Mouse (Mus musculus) heart, adult 11 months (tissue): ENCODE measurements around the gene Mrpl32.

ENCODE experiments used
- DNase-seq: peaks from one replicate; pipeline ENCODE4 v3.0.0; 2022

The Mrpl32 gene

DNA sequence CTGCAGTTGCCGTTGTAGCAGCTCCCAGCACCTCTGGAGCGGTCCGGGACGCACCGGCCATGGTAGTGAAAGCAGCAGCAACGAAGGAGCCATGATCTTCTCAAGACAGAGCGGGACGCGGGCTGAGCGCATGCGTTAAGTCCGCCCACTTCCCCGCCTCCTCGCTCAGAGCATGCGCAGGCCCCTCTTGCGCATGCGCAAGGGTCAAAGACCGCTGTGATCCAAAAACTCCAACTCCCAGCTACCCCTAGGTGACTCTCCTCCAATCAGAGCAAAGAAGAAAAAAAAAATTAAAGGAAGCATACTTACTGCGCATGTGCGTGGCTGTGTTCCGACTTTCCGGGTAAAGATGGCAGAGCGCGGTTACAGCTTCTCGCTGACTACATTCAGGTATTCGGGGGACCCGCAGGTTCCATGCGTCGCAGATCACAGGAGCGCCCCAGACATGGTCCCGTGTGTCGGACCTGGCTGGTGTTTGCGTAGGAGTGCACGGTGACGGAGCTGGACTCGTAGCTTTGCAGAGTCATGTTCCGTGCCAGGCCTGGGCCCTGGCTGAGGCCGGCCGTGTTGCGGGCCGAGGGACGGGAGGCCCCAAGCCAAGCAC is at the start of gene Mrpl32, which contains the start of gene Psma2:
Gene Mrpl32 (minus strand): TSS at position 240 of the 604 bp plus-strand sequence.
Gene Psma2 (plus strand): TSS at position 315 of the 604 bp plus-strand sequence.
- peak; percentile 100 for DNase-seq

- no peak for DNase-seq
Observed at GRCm38 (mm10) chr13:14649301-14649700, 36.3 kb upstream of the Mrpl32 start.

DNA sequence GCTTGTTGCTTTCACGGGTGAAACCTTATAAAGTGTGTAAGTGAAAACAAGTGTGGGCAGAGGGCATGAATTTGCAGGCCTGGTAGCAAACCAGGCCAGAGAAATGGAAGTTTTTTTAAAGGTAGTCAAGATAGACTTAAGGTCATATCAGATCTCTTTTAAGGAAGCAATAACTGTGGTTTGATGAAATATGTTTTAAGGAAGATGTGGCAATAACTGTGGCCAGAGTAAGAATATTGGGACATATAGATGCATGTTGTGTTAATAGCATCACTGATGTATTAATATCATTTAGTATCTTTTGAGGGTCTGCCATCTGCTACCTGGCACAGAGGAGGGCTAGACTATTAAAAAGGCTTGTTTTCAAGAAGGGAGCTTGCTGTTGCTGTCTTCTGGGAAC is 27.0 kb upstream of the Mrpl32 start:
- DNase-seq: no peak

DNA sequence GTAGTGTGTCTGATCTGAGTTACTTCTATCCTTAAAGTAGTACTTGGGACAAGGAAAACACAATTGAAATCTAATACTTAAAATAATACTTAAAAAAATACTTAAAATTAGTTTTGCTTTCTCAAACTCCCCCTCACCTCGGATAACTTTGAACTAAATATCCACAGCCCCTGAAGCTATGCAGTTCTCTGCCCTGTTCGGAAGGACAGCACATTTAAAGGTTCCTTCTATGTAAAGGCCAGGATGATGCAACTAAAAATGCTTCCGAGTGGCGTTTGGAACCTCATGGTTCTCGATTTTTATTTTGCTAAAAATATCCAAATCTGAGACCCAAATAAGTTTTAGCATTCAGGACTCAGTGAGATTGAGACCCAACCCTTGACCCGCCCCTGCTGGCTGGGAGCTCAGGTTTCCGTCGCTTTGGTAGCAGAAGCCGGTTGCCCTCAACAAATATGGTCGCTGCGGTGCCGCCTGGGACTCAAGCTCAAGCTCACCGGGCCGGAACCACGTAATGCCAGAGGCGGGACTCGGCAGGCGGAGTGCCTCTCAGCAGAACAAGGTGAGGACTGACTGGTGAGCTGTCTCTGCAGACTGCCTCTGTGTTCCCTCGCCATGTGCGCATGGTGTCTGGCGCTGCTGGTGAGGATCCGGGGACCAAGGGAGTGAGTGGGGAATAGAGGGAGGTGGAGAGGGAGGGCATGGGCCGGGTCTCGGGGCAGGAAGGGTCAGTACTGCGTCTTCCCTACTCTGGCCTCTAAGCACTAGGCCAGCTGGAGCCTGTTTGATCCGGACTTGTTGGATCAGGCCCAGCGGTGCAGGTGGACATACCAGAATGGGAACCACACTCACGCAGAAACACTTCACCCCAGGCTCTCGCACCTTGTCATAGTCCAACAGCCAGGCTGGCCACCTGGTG is 17.0 kb upstream of the Mrpl32 start, which contains the start of gene AW209491:
Gene AW209491 (plus strand): TSS at position 429 of the 916 bp plus-strand sequence.
- DNase-seq: peak; percentile 99

DNA sequence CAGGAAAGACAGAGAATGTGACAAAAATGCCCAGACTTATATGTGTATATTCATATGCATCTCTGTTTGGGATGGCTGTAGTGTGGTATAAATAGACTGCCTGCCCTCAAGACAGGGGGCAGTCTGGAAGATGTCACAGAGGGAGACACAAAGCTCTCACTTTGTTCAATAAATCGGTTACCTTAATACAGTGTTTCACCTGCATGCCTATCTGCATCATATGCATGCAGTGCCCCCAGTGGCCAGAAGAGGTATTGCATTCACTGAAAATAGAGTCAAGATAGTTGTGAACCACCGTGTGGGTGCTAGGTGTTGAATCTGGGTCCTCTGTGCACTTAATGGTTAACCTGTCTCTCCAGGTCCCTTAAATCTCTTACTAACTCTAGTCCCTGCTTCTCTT is 5.8 kb upstream of the Mrpl32 start:
- DNase-seq: peak; percentile 90

- no peak for DNase-seq
Observed at GRCm38 (mm10) chr13:14613553-14613952, 588 bp upstream of the Mrpl32 start.

GRCm38 (mm10) chr13:14612463-14612862 is 502 bp downstream of the Mrpl32 start:
- DNase-seq: no peak

DNA sequence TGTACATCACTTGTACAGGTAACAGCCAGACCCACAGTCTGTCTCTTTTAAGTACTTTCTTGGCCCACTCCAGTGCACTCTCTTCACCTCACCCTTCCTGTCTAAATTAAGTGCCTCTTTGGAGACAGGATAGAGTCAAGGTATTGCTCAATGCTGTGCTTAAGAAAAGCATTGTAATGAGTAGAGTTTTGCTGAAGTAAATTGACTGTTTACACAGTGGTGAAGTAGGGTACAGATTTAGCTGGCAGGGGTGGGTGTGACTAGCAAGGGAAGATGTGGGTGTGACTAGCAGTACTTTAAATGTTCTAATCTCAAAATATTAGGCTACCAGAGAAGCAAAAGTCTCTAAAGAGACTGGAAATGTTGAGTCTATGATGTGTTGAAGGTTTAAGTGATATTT is 5.3 kb downstream of the Mrpl32 start:
- no peak for DNase-seq

DNA sequence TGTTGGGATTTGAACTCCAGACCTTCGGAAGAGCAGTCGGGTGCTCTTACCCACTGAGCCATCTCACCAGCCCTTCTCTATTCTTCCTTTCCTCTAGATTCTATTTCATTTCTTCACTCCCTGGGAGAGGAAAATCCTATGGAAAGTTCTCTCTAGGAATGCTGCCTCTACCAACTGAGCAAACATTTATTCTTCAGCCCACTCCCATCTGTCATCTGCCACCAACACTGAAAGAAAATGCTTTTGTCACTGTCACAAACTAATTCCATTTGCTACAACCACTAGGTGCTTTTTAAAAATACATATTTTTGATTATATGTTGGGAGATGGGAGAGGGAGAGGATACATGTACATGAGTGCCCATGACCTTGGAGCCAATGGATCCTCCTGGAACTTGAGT is 10.2 kb downstream of the Mrpl32 start:
- DNase-seq: no peak

DNA sequence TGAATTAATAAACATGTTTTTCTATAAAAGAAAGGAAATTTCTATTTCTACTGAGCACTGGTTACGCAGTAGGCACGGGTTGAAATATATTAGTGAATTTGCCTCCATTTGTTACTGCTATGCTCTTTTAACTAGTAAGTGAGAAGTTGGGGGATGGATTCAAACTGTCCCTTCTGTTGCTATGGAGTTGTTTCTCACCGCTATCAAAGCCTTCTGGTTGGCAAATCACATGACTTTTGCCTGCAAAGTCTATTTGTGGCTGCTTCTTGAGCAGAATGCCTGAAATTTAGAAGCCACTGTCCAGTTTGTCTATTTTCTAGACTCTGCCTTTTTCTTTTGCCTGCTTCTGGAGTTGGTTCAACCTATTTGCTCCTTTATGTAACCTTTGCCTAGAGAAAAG is 32.6 kb downstream of the Mrpl32 start:
- DNase-seq: no peak

GRCm38 (mm10) chr13:14574128-14574527 is 38.8 kb downstream of the Mrpl32 start:
- no peak for DNase-seq

GRCm38 (mm10) chr13:14561336-14561735 is 51.6 kb downstream of the Mrpl32 start:
- no peak for DNase-seq
